Mouse (Mus musculus) erythroblast, embryonic 14.5 days (primary cell): ENCODE data around the gene Axin2.

Experiments used
- GATA1 ChIP-seq: IDR thresholded peaks from 2 replicates; pipeline ENCODE4 v1.6.1; 2012; ENCODE audit warnings: low read length, inconsistent platforms, mixed read lengths
- TAL1 ChIP-seq: IDR thresholded peaks from 3 replicates; pipeline ENCODE4 v1.6.1; 2012; ENCODE audit warnings: low read length, inconsistent platforms, mixed read lengths

GRCm38 (mm10) chr11:108963476-108964232 lies 43.5 kb downstream of the Axin2 start:
- no peak for TF ChIP-seq TAL1
- no peak for TF ChIP-seq GATA1
